Mouse (Mus musculus): ENCODE data around the gene Drc7. TPM values are rescaled to one million over a fixed set of nuclear protein-coding genes. Genes with fewer than 3 reads are reported as not detected.

The Drc7 gene
- polyA plus RNA-seq, 1 experiment, result 0.09 TPM

DNA sequence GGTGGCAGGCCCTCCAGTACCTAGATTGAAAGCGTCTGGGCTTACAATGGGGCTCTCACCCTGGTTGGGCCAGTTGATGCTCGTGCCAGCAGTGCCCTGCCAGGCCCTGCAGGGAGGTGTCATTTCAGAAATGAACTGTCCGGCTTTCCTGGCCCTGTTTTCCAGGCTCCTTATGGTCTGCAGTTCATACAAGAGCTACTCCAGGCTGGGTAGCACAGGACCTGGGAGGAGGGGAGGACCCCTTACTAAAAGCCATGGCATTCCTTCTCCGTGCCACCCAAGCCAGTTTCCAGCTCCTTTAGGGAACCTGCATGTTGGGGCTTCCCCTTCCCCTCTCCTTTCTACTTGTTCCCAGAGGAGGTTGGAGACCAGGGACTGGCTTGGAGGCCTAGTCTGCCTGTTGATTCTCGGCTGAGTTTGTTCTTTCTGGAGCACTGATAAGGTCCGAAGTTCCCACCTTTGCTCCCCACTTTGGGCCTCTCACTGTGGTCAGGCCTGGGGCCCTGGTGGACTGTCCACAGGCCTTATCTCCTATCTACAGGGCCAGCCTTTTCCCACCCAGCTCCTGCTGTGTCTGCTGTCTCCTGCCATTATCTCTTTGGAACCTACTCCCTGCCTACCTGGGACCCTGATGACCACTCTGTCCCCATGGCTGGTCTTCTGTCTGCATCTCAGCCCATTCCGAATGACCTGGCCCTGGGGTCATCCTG is 30.7 kb downstream of the Drc7 start:
- Histone ChIP-seq H3K4me3 (ENCODE audit: insufficient read depth, poor library complexity, severe bottlenecking) (no peak overlapping the region), H3ac (ENCODE audit: control insufficient read depth, insufficient read length, low read depth) (no peak overlapping the region), H3K79me2 (ENCODE audit: control insufficient read depth, insufficient read depth) (peaks cover 13% of the 10 kb centered on the region), H3K27me3 (ENCODE audit: control insufficient read depth, insufficient read depth, insufficient read length) (no peaks in the 10 kb centered on the region), H3K36me3 (ENCODE audit: control insufficient read depth, insufficient read depth) (peaks cover 16% of the 10 kb centered on the region), H3K79me3 (ENCODE audit: low read depth) (no peaks in the 10 kb centered on the region)
- TF ChIP-seq CEBPB (IDR thresholded peaks at IDR 0.05; ENCODE audit: low read depth) (no peak), MYOD1 (IDR thresholded peaks at IDR 0.05; ENCODE audit: control insufficient read depth, insufficient read length, low read depth) (no peak), CTCF (IDR thresholded peaks at IDR 0.05; ENCODE audit: control insufficient read depth, insufficient read depth, insufficient read length) (no peak), FOSL1 (IDR thresholded peaks at IDR 0.05; ENCODE audit: insufficient read depth, low read length, poor library complexity, severe bottlenecking) (no peak), MAX (IDR thresholded peaks at IDR 0.05) (no peak), USF1 (IDR thresholded peaks at IDR 0.05; ENCODE audit: low read depth) (no peak), MYOG (IDR thresholded peaks at IDR 0.05; ENCODE audit: control insufficient read depth, extremely low read depth, insufficient read length) (no peak)

DNA sequence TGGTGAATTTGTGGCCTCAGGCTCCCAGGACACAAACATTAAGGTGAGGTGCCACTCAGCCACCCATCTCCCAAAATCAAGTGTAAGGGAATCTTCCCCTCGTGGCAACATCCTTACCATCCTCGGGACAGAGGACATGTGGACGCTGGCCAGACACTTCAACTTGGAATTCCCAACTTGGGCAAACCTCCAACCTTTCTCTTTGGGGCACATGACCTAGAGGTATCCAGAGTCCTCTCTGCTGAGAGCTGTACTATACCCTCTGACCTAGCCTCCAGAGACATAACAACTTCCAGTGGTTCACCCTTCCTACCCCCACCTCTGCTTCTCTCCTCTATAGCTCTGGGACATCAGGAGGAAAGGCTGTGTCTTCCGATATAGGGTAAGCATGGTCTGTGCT is 38.7 kb downstream of the Drc7 start:
- H3K79me3 ChIP-seq (ENCODE audit: low read depth), result no peaks in the 10 kb centered on the region
- no peak overlapping the region for H3K4me3 ChIP-seq (ENCODE audit: insufficient read depth, poor library complexity, severe bottlenecking)
- H3K27me3 ChIP-seq (ENCODE audit: control insufficient read depth, insufficient read depth, insufficient read length), result no peaks in the 10 kb centered on the region
- H3K36me3 ChIP-seq (ENCODE audit: control insufficient read depth, insufficient read depth), result peaks cover 10% of the 10 kb centered on the region
- no peak overlapping the region for H3ac ChIP-seq (ENCODE audit: control insufficient read depth, insufficient read length, low read depth)
- H3K79me2 ChIP-seq (ENCODE audit: control insufficient read depth, insufficient read depth), result no peaks in the 10 kb centered on the region
- TF ChIP-seq CEBPB (IDR thresholded peaks at IDR 0.05; ENCODE audit: low read depth) (no peak), CTCF (IDR thresholded peaks at IDR 0.05; ENCODE audit: control insufficient read depth, insufficient read depth, insufficient read length) (no peak), FOSL1 (IDR thresholded peaks at IDR 0.05; ENCODE audit: insufficient read depth, low read length, poor library complexity, severe bottlenecking) (no peak), MYOG (IDR thresholded peaks at IDR 0.05; ENCODE audit: control insufficient read depth, extremely low read depth, insufficient read length) (no peak), MAX (IDR thresholded peaks at IDR 0.05) (no peak), USF1 (IDR thresholded peaks at IDR 0.05; ENCODE audit: low read depth) (no peak)

DNA sequence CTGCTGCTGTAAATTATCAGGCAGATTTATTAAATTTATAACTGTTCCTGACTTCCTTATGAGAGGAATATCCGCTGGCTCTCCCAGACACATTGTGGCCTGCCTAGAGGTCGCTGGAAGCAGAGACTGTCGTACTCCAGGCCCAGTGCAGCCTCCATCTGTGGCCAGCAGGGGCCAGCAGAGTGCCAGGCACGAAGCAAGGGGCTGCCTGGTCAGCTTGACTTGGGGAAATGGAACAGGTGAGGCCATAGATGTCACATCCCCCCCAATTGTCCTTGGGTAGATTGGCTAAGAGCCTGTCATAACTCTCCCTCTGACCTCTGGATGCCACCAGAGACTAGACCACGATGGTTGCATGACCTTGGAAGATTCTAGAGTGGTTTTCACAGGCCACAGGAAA is 44.1 kb downstream of the Drc7 start:
- Histone ChIP-seq H3K79me2 (ENCODE audit: control insufficient read depth, insufficient read depth) (no peaks in the 10 kb centered on the region), H3K27me3 (ENCODE audit: control insufficient read depth, insufficient read depth, insufficient read length) (no peaks in the 10 kb centered on the region), H3K4me3 (ENCODE audit: insufficient read depth, poor library complexity, severe bottlenecking) (no peak overlapping the region), H3K36me3 (ENCODE audit: control insufficient read depth, insufficient read depth) (peaks cover 19% of the 10 kb centered on the region), H3ac (ENCODE audit: control insufficient read depth, insufficient read length, low read depth) (no peak overlapping the region), H3K79me3 (ENCODE audit: low read depth) (no peaks in the 10 kb centered on the region)
- no peak for TF ChIP-seq MYOD1 (IDR thresholded peaks at IDR 0.05; ENCODE audit: control insufficient read depth, insufficient read length, low read depth)
- TF ChIP-seq MYOG (IDR thresholded peaks at IDR 0.05; ENCODE audit: control insufficient read depth, extremely low read depth, insufficient read length), result no peak
- no peak for TF ChIP-seq USF1 (IDR thresholded peaks at IDR 0.05; ENCODE audit: low read depth)
- no peak for TF ChIP-seq MAX (IDR thresholded peaks at IDR 0.05)
- no peak for TF ChIP-seq FOSL1 (IDR thresholded peaks at IDR 0.05; ENCODE audit: insufficient read depth, low read length, poor library complexity, severe bottlenecking)
- TF ChIP-seq CTCF (IDR thresholded peaks at IDR 0.05; ENCODE audit: control insufficient read depth, insufficient read depth, insufficient read length), result peak; percentile 94
- TF ChIP-seq CEBPB (IDR thresholded peaks at IDR 0.05; ENCODE audit: low read depth), result no peak

DNA sequence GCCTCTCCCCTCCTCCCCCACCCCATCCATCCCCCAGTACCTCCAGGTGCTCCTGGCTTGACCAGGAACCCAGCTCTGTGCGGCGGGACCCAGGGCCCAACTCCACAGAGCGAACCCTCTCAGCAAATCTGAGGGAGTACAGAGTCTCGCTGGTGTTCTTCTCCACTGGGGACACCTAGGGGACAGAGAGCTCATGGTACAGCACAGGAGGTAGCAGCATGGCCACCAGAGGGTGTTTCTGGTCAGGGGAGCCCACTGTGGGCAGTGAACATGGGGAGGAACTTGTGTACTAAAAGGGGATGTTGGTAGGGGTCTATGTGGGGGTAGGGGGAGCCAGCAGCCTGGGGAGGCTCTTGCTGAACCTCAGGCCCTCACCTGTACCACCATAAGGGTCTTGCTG is 47.1 kb downstream of the Drc7 start:
- H3K79me2 ChIP-seq (ENCODE audit: control insufficient read depth, insufficient read depth), result no peaks in the 10 kb centered on the region
- no peaks in the 10 kb centered on the region for H3K79me3 ChIP-seq (ENCODE audit: low read depth)
- TF ChIP-seq MYOD1 (IDR thresholded peaks at IDR 0.05; ENCODE audit: control insufficient read depth, insufficient read length, low read depth), result no peak
- no peak for TF ChIP-seq MAX (IDR thresholded peaks at IDR 0.05)
- no peak for TF ChIP-seq MYOG (IDR thresholded peaks at IDR 0.05; ENCODE audit: control insufficient read depth, extremely low read depth, insufficient read length)
- TF ChIP-seq USF1 (IDR thresholded peaks at IDR 0.05; ENCODE audit: low read depth), result no peak
- no peak for TF ChIP-seq CTCF (IDR thresholded peaks at IDR 0.05; ENCODE audit: control insufficient read depth, insufficient read depth, insufficient read length)
- no peak for TF ChIP-seq CEBPB (IDR thresholded peaks at IDR 0.05; ENCODE audit: low read depth)
- TF ChIP-seq FOSL1 (IDR thresholded peaks at IDR 0.05; ENCODE audit: insufficient read depth, low read length, poor library complexity, severe bottlenecking), result no peak
- no peak overlapping the region for H3K4me3 ChIP-seq (ENCODE audit: insufficient read depth, poor library complexity, severe bottlenecking)
- H3K27me3 ChIP-seq (ENCODE audit: control insufficient read depth, insufficient read depth, insufficient read length), result no peaks in the 10 kb centered on the region
- no peak overlapping the region for H3ac ChIP-seq (ENCODE audit: control insufficient read depth, insufficient read length, low read depth)
- H3K36me3 ChIP-seq (ENCODE audit: control insufficient read depth, insufficient read depth), result peaks cover 19% of the 10 kb centered on the region

DNA sequence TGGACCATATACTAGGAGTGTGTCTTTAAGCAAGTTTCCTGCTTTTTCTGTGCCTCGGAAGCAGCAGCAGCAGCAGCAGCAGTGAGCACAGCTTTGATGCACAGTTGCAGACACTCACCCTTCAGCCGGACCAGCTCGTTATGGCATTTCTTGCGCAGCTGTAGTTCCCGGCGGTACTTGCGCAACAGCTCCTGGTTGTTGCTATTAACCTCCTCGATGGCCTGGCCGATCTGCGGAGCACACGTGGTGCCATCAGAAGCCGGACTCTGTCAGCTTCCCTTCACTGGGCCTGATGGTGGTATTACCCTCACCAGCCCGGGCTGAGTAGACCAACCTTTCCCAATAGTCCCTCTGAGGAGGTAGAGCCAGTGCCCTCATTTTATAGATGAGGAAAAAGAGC is 52.4 kb downstream of the Drc7 start:
- no peaks in the 10 kb centered on the region for H3K27me3 ChIP-seq (ENCODE audit: control insufficient read depth, insufficient read depth, insufficient read length)
- no peaks in the 10 kb centered on the region for H3K36me3 ChIP-seq (ENCODE audit: control insufficient read depth, insufficient read depth)
- no peak overlapping the region for H3ac ChIP-seq (ENCODE audit: control insufficient read depth, insufficient read length, low read depth)
- no peak overlapping the region for H3K4me3 ChIP-seq (ENCODE audit: insufficient read depth, poor library complexity, severe bottlenecking)
- TF ChIP-seq CEBPB (IDR thresholded peaks at IDR 0.05; ENCODE audit: low read depth), result no peak
- TF ChIP-seq MAX (IDR thresholded peaks at IDR 0.05), result no peak
- TF ChIP-seq FOSL1 (IDR thresholded peaks at IDR 0.05; ENCODE audit: insufficient read depth, low read length, poor library complexity, severe bottlenecking), result no peak
- no peak for TF ChIP-seq MYOD1 (IDR thresholded peaks at IDR 0.05; ENCODE audit: control insufficient read depth, insufficient read length, low read depth)
- no peaks in the 10 kb centered on the region for H3K79me2 ChIP-seq (ENCODE audit: control insufficient read depth, insufficient read depth)
- H3K79me3 ChIP-seq (ENCODE audit: low read depth), result no peaks in the 10 kb centered on the region

DNA sequence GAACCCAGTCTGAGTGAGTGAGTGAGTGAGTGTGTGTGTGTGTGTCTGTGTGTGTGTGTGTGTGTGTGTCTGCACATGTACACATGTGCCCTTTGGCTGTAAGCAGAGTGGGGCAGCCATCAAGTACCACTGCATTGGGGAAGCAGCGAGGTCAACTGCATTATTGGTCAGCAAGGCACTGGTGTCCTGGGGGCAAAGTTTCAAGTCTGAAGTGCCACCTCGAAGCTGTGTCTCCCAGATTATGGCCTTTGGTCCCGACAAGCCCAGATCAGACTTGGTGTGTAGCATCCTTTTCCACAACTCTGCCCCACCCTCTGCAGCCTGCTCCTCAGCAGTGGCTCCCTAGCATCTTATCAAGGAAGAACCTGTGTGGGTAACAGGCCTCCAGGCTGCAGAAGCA is 57.7 kb downstream of the Drc7 start:
- H3K79me2 ChIP-seq (ENCODE audit: control insufficient read depth, insufficient read depth), result no peaks in the 10 kb centered on the region
- H3K27me3 ChIP-seq (ENCODE audit: control insufficient read depth, insufficient read depth, insufficient read length), result no peaks in the 10 kb centered on the region
- H3K4me3 ChIP-seq (ENCODE audit: insufficient read depth, poor library complexity, severe bottlenecking), result no peak overlapping the region
- H3K79me3 ChIP-seq (ENCODE audit: low read depth), result no peaks in the 10 kb centered on the region
- TF ChIP-seq FOSL1 (IDR thresholded peaks at IDR 0.05; ENCODE audit: insufficient read depth, low read length, poor library complexity, severe bottlenecking) (no peak), MYOD1 (IDR thresholded peaks at IDR 0.05; ENCODE audit: control insufficient read depth, insufficient read length, low read depth) (no peak), CEBPB (IDR thresholded peaks at IDR 0.05; ENCODE audit: low read depth) (no peak)
- H3ac ChIP-seq (ENCODE audit: control insufficient read depth, insufficient read length, low read depth), result no peak overlapping the region
- H3K36me3 ChIP-seq (ENCODE audit: control insufficient read depth, insufficient read depth), result no peaks in the 10 kb centered on the region

All from C2C12 (cell line).